Mouse (Mus musculus) limb, embryonic 13.5 days (tissue): Measurements from ENCODE around the gene Gm27029. TPM values are rescaled to one million over a fixed set of nuclear protein-coding genes. Genes with fewer than 3 reads are reported as not detected.
"Not testable (repeated sequence)": the region's sequence is repeated elsewhere in the genome, so short reads cannot be mapped to it uniquely, and the experiment has no call there.

ENCODE experiments used
- ATAC-seq: fragments of 200-750 bp; cut with Nextera tagmentation; 2 replicates; pipeline ENCODE4 v1.8.0; 2017; ENCODE audit warnings: low read depth, moderate number of reproducible peaks, moderate TSS enrichment; ENCODE audit not compliant: low FRiP score
- H3K27ac ChIP-seq: fragments of 300-500 bp; sonication (generic); 2 replicates; pipeline ENCODE4 v1.5.1; 2015; ENCODE audit warnings: inconsistent platforms, mild to moderate bottlenecking, moderate library complexity
- H3K27me3 ChIP-seq: fragments of 300-500 bp; sonication (generic); 2 replicates; pipeline ENCODE4 v1.6.1; 2015; ENCODE audit warnings: mild to moderate bottlenecking, inconsistent platforms
- H3K36me3 ChIP-seq: fragments of 300-500 bp; sonication (generic); 2 replicates; pipeline ENCODE4 v1.6.1; 2015; ENCODE audit warnings: inconsistent platforms, mild to moderate bottlenecking, moderate library complexity
- H3K4me1 ChIP-seq: fragments of 300-500 bp; sonication (generic); 2 replicates; pipeline ENCODE4 v1.6.1; 2015; ENCODE audit warnings: inconsistent platforms
- H3K4me2 ChIP-seq: fragments of 300-500 bp; sonication (generic); replicated peaks from 2 replicates; pipeline ENCODE4 v1.6.1; 2015; ENCODE audit warnings: inconsistent platforms, mild to moderate bottlenecking, moderate library complexity
- H3K4me3 ChIP-seq: fragments of 300-500 bp; sonication (generic); 2 replicates; pipeline ENCODE4 v1.5.1; 2015; ENCODE audit warnings: moderate library complexity, mild to moderate bottlenecking, inconsistent platforms
- H3K9ac ChIP-seq: fragments of 300-500 bp; sonication (generic); 2 replicates; pipeline ENCODE4 v1.6.1; 2015; ENCODE audit warnings: mild to moderate bottlenecking, inconsistent platforms
- H3K9me3 ChIP-seq: fragments of 300-500 bp; sonication (generic); 2 replicates; pipeline ENCODE4 v1.6.1; 2016; ENCODE audit warnings: inconsistent platforms
- WGBS: fragments of 180-500 bp; shearing (Covaris S2); methylation state at CpG from one replicate; pipeline ENCODE4 v1.1.7; 2015; 5-methylcytosine and 5-hydroxymethylcytosine counted together
- polyA plus RNA-seq: library from polyadenylated mRNA; unstranded; fragments of >200 nt; fragmentation: Nextera tagmentation; extraction: Ambion mirVana; gene quantifications from 2 replicates; pipeline ENCODE4 v1.2.1, GENCODE M21; 2015

Gm27029 gene
- 11.5 and 12.6 TPM in 2 replicates for polyA plus RNA-seq

- H3K9ac ChIP-seq: peak within 1 kb of the TSS; percentile 79
- H3K27ac ChIP-seq: peak within 1 kb of the TSS; percentile 65; the same call in 1 of the 2 replicates
- ATAC-seq: peak; percentile 66
- no peaks in the 10 kb centered on the region for H3K9me3 ChIP-seq
- peaks cover under 1% of the 10 kb centered on the region for H3K36me3 ChIP-seq
- peaks cover 27% of the 10 kb centered on the region for H3K4me1 ChIP-seq
- WGBS: 4% methylated on average over 23 of the region's 23 CpGs
- no peaks in the 10 kb centered on the region for H3K27me3 ChIP-seq
- H3K4me2 ChIP-seq: peak within 1 kb of the TSS; percentile 95
- H3K4me3 ChIP-seq: peak within 1 kb of the TSS; percentile 75
Observed at GRCm38 (mm10) chr11:101424105-101424851, at the start of gene Gm27029. Gene Gm27029, minus strand, starts transcription at chr11:101424796.

- 80% methylated on average over 5 of the region's 5 CpGs for WGBS
Observed at GRCm38 (mm10) chr11:101474298-101474697, 49.7 kb upstream of the Gm27029 start.

GRCm38 (mm10) chr11:101473686-101474085 is 49.1 kb upstream of the Gm27029 start:
- H3K4me1 ChIP-seq, H3K4me2 ChIP-seq, H3K4me3 ChIP-seq, H3K27ac ChIP-seq, H3K27me3 ChIP-seq, H3K36me3 ChIP-seq, ATAC-seq, H3K9me3 ChIP-seq, H3K9ac ChIP-seq: not testable (repeated sequence)
- WGBS: 72% methylated on average over 1 of the region's 1 CpGs

More at GRCm38 (mm10) chr11:101474298-101474697, 49.7 kb upstream of the Gm27029 start:
- Histone ChIP-seq H3K36me3 (no peaks in the 10 kb centered on the region; the same call in 1 of the 2 replicates), H3K4me1 (peaks cover 4% of the 10 kb centered on the region; the same call in 1 of the 2 replicates), H3K9ac (no peak overlapping the region), H3K27ac (no peak overlapping the region), H3K4me2 (no peak overlapping the region), H3K9me3 (no peaks in the 10 kb centered on the region), H3K4me3 (no peak overlapping the region), H3K27me3 (peaks cover 9% of the 10 kb centered on the region; the same call in 1 of the 2 replicates)
- no peak for ATAC-seq

- peaks cover 3% of the 10 kb centered on the region; the same call in 1 of the 2 replicates for H3K27me3 ChIP-seq
- H3K9ac ChIP-seq: no peak overlapping the region
- 42% methylated on average over 7 of the region's 7 CpGs for whole genome bisulfite sequencing
- H3K4me2 ChIP-seq: no peak overlapping the region
- no peak overlapping the region for H3K4me3 ChIP-seq
- no peak for ATAC-seq
- H3K9me3 ChIP-seq: no peaks in the 10 kb centered on the region
- H3K4me1 ChIP-seq: peaks cover 13% of the 10 kb centered on the region
- H3K27ac ChIP-seq: no peak overlapping the region
- H3K36me3 ChIP-seq: no peaks in the 10 kb centered on the region; the same call in 1 of the 2 replicates
Observed at GRCm38 (mm10) chr11:101472336-101472735, 47.7 kb upstream of the Gm27029 start.

- 69% methylated on average over 3 of the region's 3 CpGs for WGBS
- Histone ChIP-seq H3K36me3 (no peaks in the 10 kb centered on the region; the same call in 1 of the 2 replicates), H3K27ac (no peak overlapping the region), H3K4me3 (no peak overlapping the region), H3K4me1 (peaks cover 17% of the 10 kb centered on the region), H3K9ac (no peak overlapping the region), H3K9me3 (no peaks in the 10 kb centered on the region), H3K4me2 (no peak overlapping the region), H3K27me3 (peaks cover 3% of the 10 kb centered on the region; the same call in 1 of the 2 replicates)
- ATAC-seq: no peak
Observed at GRCm38 (mm10) chr11:101471926-101472325, 47.3 kb upstream of the Gm27029 start.

GRCm38 (mm10) chr11:101470206-101470605 is 45.6 kb upstream of the Gm27029 start:
- H3K27me3 ChIP-seq: peaks cover 3% of the 10 kb centered on the region; the same call in 1 of the 2 replicates
- 75% methylated on average over 7 of the region's 7 CpGs for WGBS
- H3K4me3 ChIP-seq: no peak overlapping the region
- H3K27ac ChIP-seq: no peak overlapping the region
- no peaks in the 10 kb centered on the region; the same call in 1 of the 2 replicates for H3K36me3 ChIP-seq
- H3K4me1 ChIP-seq: peaks cover 17% of the 10 kb centered on the region
- no peak for ATAC-seq
- H3K9me3 ChIP-seq: no peaks in the 10 kb centered on the region
- no peak overlapping the region for H3K4me2 ChIP-seq
- no peak overlapping the region for H3K9ac ChIP-seq

- Histone ChIP-seq H3K36me3 (no peaks in the 10 kb centered on the region; the same call in 1 of the 2 replicates), H3K4me1 (peaks cover 24% of the 10 kb centered on the region)
Observed at GRCm38 (mm10) chr11:101469155-101469554, 44.6 kb upstream of the Gm27029 start.

GRCm38 (mm10) chr11:101468731-101469130 is 44.1 kb upstream of the Gm27029 start:
- Histone ChIP-seq H3K4me2 (peak overlapping the region; percentile 93), H3K4me1 (peaks cover 29% of the 10 kb centered on the region), H3K9ac (peak overlapping the region; percentile 77), H3K4me3 (peak overlapping the region; percentile 73), H3K27me3 (peaks cover 3% of the 10 kb centered on the region; the same call in 1 of the 2 replicates), H3K9me3 (no peaks in the 10 kb centered on the region), H3K27ac (no peak overlapping the region), H3K36me3 (no peaks in the 10 kb centered on the region; the same call in 1 of the 2 replicates)
- no peak for ATAC-seq
- WGBS: 5% methylated on average over 13 of the region's 13 CpGs

More at GRCm38 (mm10) chr11:101469155-101469554, 44.6 kb upstream of the Gm27029 start:
- no peak overlapping the region for H3K27ac ChIP-seq
- ATAC-seq: no peak
- H3K9ac ChIP-seq: peak overlapping the region; percentile 77; the same call in 1 of the 2 replicates
- peak overlapping the region; percentile 73 for H3K4me3 ChIP-seq
- peak overlapping the region; percentile 93 for H3K4me2 ChIP-seq
- no peaks in the 10 kb centered on the region for H3K9me3 ChIP-seq
- H3K27me3 ChIP-seq: peaks cover 3% of the 10 kb centered on the region; the same call in 1 of the 2 replicates
- 59% methylated on average over 4 of the region's 4 CpGs for WGBS

- peaks cover 3% of the 10 kb centered on the region; the same call in 1 of the 2 replicates for H3K27me3 ChIP-seq
- H3K9ac ChIP-seq: peak overlapping the region; percentile 77
- H3K27ac ChIP-seq: no peak overlapping the region
- no peaks in the 10 kb centered on the region; the same call in 1 of the 2 replicates for H3K36me3 ChIP-seq
- H3K4me2 ChIP-seq: peak overlapping the region; percentile 93
- ATAC-seq: peak; percentile 14; the same call in 1 of the 2 replicates
- 1% methylated on average over 29 of the region's 31 CpGs for WGBS
- peak overlapping the region; percentile 73 for H3K4me3 ChIP-seq
- peaks cover 33% of the 10 kb centered on the region for H3K4me1 ChIP-seq
- H3K9me3 ChIP-seq: no peaks in the 10 kb centered on the region
Observed at GRCm38 (mm10) chr11:101468263-101468688, 43.7 kb upstream of the Gm27029 start.

- Histone ChIP-seq H3K27me3 (peaks cover 3% of the 10 kb centered on the region; the same call in 1 of the 2 replicates), H3K4me3 (peak overlapping the region; percentile 73), H3K9ac (peak overlapping the region; percentile 77), H3K27ac (no peak overlapping the region), H3K36me3 (peaks cover 5% of the 10 kb centered on the region; the same call in 1 of the 2 replicates), H3K4me1 (peaks cover 39% of the 10 kb centered on the region), H3K4me2 (peak overlapping the region; percentile 93), H3K9me3 (no peaks in the 10 kb centered on the region)
- under 1% methylated on average over 50 of the region's 54 CpGs for WGBS
- peak; percentile 74; the same call in 1 of the 2 replicates for ATAC-seq
Observed at GRCm38 (mm10) chr11:101467477-101468262, 43.1 kb upstream of the Gm27029 start.

GRCm38 (mm10) chr11:101466552-101466950 is 42.0 kb upstream of the Gm27029 start:
- ATAC-seq, H3K27me3 ChIP-seq, H3K27ac ChIP-seq, H3K9ac ChIP-seq, H3K9me3 ChIP-seq: not testable (repeated sequence)
- peak overlapping the region; percentile 85 for H3K4me3 ChIP-seq
- peak overlapping the region; percentile 85 for H3K4me2 ChIP-seq
- H3K4me1 ChIP-seq: peaks cover 44% of the 10 kb centered on the region
- peaks cover 16% of the 10 kb centered on the region for H3K36me3 ChIP-seq
- WGBS: 54% methylated on average over 5 of the region's 5 CpGs
